Mouse (Mus musculus): ENCODE data around the gene Tln1. TPM values are rescaled to one million over a fixed set of nuclear protein-coding genes. Genes with fewer than 3 reads are reported as not detected.
A peak's percentile ranks its signal among the peaks of the same experiment; 100 is the strongest.
"Not testable (repeated sequence)": the region's sequence is repeated elsewhere in the genome, so short reads cannot be mapped to it uniquely, and the experiment has no call there.

Tln1 gene
- total RNA-seq, 2 experiments from 2014 or later, result 52.3 to 62.4 TPM

- Histone ChIP-seq H3K27ac (peak overlapping the region; percentile 96), H3K4me3 (peak overlapping the region; percentile 95)
- TF ChIP-seq CTCF (IDR thresholded peaks at IDR 0.05), result peak; percentile 11; the same call in 1 of the 2 replicates
- intact Hi-C loops (cut with DNase I), result loop anchor here (10.0 kb wide), 1 partner anchor 449 kb away; the partner anchor contains the start of gene Fam214b
- DNase-seq, result peak; percentile 97
These were observed 69.2 kb downstream of the Tln1 start for GRCm38 (mm10) chr4:43493186-43493845.

GRCm38 (mm10) chr4:43492821-43493185, 69.7 kb downstream of the Tln1 start, which contains the start of gene Ccdc107:
Ccdc107 (plus strand) TSS chr4:43492900.
- H3K4me3 ChIP-seq, result peak within 1 kb of the TSS; percentile 95
- peak; percentile 4; the same call in 1 of the 2 replicates for TF ChIP-seq CTCF (IDR thresholded peaks at IDR 0.05)
- intact Hi-C loops (cut with DNase I), result loop anchor here (10.0 kb wide), 1 partner anchor 448 kb away; the partner anchor contains the start of gene Fam214b
- peak; percentile 95 for DNase-seq
- peak within 1 kb of the TSS; percentile 96 for H3K27ac ChIP-seq

DNA sequence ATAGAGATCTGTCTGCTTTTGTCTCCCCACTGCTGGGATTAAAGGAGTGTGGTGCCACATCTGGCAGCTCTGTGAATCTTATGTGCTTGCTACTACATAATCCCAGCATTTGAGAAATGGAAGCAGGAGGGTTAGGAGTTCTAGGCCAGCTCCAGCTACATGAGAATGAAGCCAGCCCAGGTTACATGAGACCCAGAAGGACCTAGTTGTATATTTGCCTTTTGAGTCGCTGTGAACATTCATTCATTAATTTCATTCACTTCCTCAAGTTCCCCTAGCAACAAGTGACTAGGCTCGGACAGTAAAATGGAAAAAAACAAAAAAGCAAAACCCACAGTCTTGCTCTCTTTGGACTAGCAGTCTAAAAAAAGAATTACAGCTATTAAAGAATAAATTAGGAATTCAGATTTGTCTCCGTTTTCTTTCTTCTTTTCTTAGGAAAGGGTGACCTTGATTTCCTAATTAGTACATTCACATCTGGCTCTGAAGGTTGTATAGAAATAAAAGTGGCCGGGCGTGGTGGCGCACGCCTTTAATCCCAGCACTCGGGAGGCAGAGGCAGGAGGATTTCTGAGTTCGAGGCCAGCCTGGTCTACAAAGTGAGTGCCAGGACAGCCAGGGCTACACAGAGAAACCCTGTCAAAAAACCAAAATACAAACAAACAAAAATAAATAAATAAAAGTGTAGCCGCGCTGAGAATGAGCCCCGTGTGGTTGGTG, 70.2 kb downstream of the Tln1 start:
- H3K4me3 ChIP-seq, result peak overlapping the region; percentile 95
- no peak for DNase-seq
- peak overlapping the region; percentile 96 for H3K27ac ChIP-seq
- TF ChIP-seq CTCF (IDR thresholded peaks at IDR 0.05), result no peak
- intact Hi-C loops (cut with DNase I), result loop anchor here (10.0 kb wide), 1 partner anchor 447 kb away; the partner anchor contains the start of gene Fam214b

GRCm38 (mm10) chr4:43490801-43491200, 71.7 kb downstream of the Tln1 start:
- no peak for DNase-seq
- no peak for TF ChIP-seq CTCF (IDR thresholded peaks at IDR 0.05)
- intact Hi-C loops (cut with DNase I), result loop anchor here (10.0 kb wide), 1 partner anchor 446 kb away; the partner anchor contains the start of gene Fam214b
- no peak overlapping the region for H3K27ac ChIP-seq
- H3K4me3 ChIP-seq, result no peak overlapping the region

DNA sequence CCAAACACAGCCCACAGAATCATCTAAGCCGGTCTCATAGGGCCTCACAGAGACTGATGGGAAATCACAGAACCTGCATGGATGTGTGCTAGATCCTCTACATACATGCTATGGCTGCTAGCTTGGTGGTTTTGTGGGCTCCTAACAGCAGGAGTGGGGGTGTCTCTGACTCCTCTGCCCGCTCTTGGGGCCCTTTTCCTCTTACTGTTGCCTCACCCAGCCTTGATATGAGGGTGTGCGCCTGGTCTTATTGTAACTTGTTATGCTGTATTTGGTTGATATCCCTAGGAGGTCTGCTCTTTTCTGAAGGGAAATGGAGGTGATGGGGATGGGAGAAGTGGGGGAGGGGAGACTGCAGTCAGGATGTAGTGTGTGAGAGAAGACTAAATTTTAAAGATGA, 72.9 kb downstream of the Tln1 start:
- DNase-seq, result no peak
- intact Hi-C loops (cut with DNase I), result loop anchor here (10.0 kb wide), 1 partner anchor 445 kb away; the partner anchor contains the start of gene Fam214b
- Histone ChIP-seq H3K4me3 (no peak overlapping the region), H3K27ac (no peak overlapping the region)
- no peak for TF ChIP-seq CTCF (IDR thresholded peaks at IDR 0.05)

- H3K27ac ChIP-seq; DNase-seq; intact Hi-C loops (cut with DNase I); H3K4me3 ChIP-seq: not testable (repeated sequence)
These were observed 76.8 kb downstream of the Tln1 start for GRCm38 (mm10) chr4:43485666-43486065.

GRCm38 (mm10) chr4:43483535-43484091, 78.9 kb downstream of the Tln1 start, which contains the start of gene Sit1:
Sit1 (minus strand) TSS chr4:43483734.
- no peak for DNase-seq
- intact Hi-C loops (cut with DNase I), result no loop called here
- Histone ChIP-seq H3K4me3 (no peak within 1 kb of the TSS), H3K27ac (no peak within 1 kb of the TSS)
- TF ChIP-seq CTCF (IDR thresholded peaks at IDR 0.05), result no peak

DNA sequence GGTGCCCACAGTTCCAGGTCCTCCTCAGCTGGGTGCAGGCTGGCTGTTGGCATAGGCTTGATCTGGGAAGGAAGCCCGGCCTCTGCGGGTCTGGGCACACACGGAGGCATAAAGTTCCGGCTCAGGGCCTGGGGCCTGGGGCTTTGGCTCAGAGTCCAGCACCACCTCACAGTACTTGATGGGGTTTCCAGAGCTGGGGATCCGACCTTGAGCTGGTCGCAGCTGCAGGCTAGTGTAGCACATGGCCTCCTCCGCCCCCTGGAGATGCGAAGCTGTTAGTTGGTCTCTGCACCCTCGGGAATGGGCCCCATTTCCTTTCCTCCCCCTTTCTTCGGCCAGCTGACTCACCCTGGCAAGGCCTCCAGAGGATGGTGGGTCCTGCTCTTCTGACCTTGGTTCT, 79.9 kb downstream of the Tln1 start:
- no peak for TF ChIP-seq CTCF (IDR thresholded peaks at IDR 0.05)
- peak; percentile 64 for DNase-seq
- no peak overlapping the region for H3K27ac ChIP-seq
- H3K4me3 ChIP-seq, result no peak overlapping the region
- intact Hi-C loops (cut with DNase I), result no loop called here

DNA sequence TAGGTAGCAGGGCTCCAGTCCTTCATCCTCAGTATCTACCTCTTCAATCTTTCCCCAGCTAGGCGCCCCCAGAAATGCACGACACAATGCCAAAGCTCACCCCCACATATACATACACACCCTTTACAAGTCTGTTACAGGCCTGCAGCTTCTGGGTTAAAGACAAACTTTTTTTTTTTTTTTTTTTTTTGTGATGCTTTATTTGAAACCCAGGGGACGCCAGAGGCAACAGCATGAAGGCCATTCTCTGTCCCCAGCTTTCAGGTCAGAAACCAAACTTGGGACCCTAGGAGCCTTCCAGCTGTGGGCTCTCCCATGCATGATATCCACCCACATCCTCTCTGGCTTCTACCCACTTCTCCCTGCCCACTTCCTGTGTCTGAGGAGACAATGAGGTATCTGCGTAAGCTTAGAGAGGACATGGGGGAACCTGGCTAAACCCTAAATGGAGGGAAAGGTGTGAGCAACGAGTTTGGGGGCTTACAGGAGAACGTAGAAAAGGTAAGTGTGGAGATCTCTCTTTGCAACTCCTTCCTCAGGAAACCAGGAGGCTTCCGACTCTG, 80.5 kb downstream of the Tln1 start:
- TF ChIP-seq CTCF (IDR thresholded peaks at IDR 0.05), result no peak
- no peak for DNase-seq
- intact Hi-C loops (cut with DNase I), result no loop called here
- no peak overlapping the region for H3K4me3 ChIP-seq
- no peak overlapping the region for H3K27ac ChIP-seq

Other genes starting within 250 kb of the Tln1 start
- 10 to 100 TPM; 19.0 to 29.6 TPM for gene Rusc2, start 180.7 kb downstream of the Tln1 start, total RNA-seq (2021)
- gene Fam166b, start 133.6 kb downstream of the Tln1 start, total RNA-seq (2021), result not detected
- 10 to 100 TPM; 55.7 to 57.8 TPM for gene Tesk1, start 120.8 kb downstream of the Tln1 start, total RNA-seq (2021)
- not detected for gene Cd72, start 108.1 kb downstream of the Tln1 start, total RNA-seq (2021)
- not detected for gene Sit1, start 79.0 kb downstream of the Tln1 start, total RNA-seq (2021)
- gene Ccdc107, start 69.8 kb downstream of the Tln1 start, total RNA-seq (2021), result 10 to 100 TPM; 26.3 to 27.8 TPM
- not detected for gene Arhgef39, start 63.0 kb downstream of the Tln1 start, total RNA-seq (2021)
- 1 to 10 TPM; 3.7 to 4.8 TPM for gene Car9, start 55.7 kb downstream of the Tln1 start, total RNA-seq (2021)
- gene Tpm2, start 38.9 kb downstream of the Tln1 start, total RNA-seq (2021), result over 10,000 TPM in 1 of 2 experiments, 1,000 to 10,000 TPM in 1; 4,293 to 10,756 TPM
- 10 to 100 TPM; 40.3 to 47.4 TPM for gene Creb3, start 359 bp downstream of the Tln1 start, total RNA-seq (2021)
- gene Rgp1, start 16.0 kb upstream of the Tln1 start, total RNA-seq (2021), result 10 to 100 TPM; 20.0 to 24.3 TPM
- 1 to 10 TPM; 4.8 to 5.5 TPM for gene Gba2, start 16.2 kb upstream of the Tln1 start, total RNA-seq (2021)
- gene Msmp, start 21.8 kb upstream of the Tln1 start, total RNA-seq (2021), result under 1 TPM in 1 of 2 experiments, not detected in 1; 0.45 TPM
- gene Npr2, start 69.2 kb upstream of the Tln1 start, total RNA-seq (2021), result 10 to 100 TPM; 32.4 to 51.4 TPM
- gene Spag8, start 90.9 kb upstream of the Tln1 start, total RNA-seq (2021), result under 1 TPM in 1 of 2 experiments, not detected in 1; 0.31 TPM
- gene Hint2, start 93.8 kb upstream of the Tln1 start, total RNA-seq (2021), result 10 to 100 TPM; 35.8 to 47.9 TPM
- 10 to 100 TPM in 1 of 2 experiments, 1 to 10 TPM in 1; 8.4 to 14.9 TPM for gene Tmem8b, start 106.3 kb upstream of the Tln1 start, total RNA-seq (2021)
- under 1 TPM; 0.08 to 0.15 TPM for gene Fam221b, start 106.5 kb upstream of the Tln1 start, total RNA-seq (2021)
- gene Olfr70, start 138.1 kb upstream of the Tln1 start, total RNA-seq (2021), result not detected
- not detected for gene Olfr71, start 147.6 kb upstream of the Tln1 start, total RNA-seq (2021)
- 1 to 10 TPM; 1.1 to 2.4 TPM for gene Hrct1, start 164.5 kb upstream of the Tln1 start, total RNA-seq (2021)
- 1 to 10 TPM; 1.4 to 2.3 TPM for gene Spaar, start 167.3 kb upstream of the Tln1 start, total RNA-seq (2021)
- not detected for gene Olfr159, start 208.3 kb upstream of the Tln1 start, total RNA-seq (2021)

Data from gastrocnemius, adult 2 months (tissue).